Mouse (Mus musculus) lung, postnatal 25 days (tissue): Measurements from ENCODE around the gene Tmco4.

ENCODE experiments used
- DNase-seq: peaks from one replicate; pipeline ENCODE4 v3.0.0; 2022; ENCODE audit warnings: low spot score

The Tmco4 gene

GRCm38 (mm10) chr4:139057291-139057690 is 84.6 kb downstream of the Tmco4 start:
- DNase-seq: no peak

- no peak for DNase-seq
These were observed 85.3 kb downstream of the Tmco4 start for GRCm38 (mm10) chr4:139058029-139058428.

- DNase-seq: no peak
These were observed 86.9 kb downstream of the Tmco4 start for GRCm38 (mm10) chr4:139059569-139059968.

GRCm38 (mm10) chr4:139064831-139065230 is 92.1 kb downstream of the Tmco4 start:
- no peak for DNase-seq

GRCm38 (mm10) chr4:139068287-139068686 is 95.6 kb downstream of the Tmco4 start:
- no peak for DNase-seq

GRCm38 (mm10) chr4:139074060-139074459 is 101.4 kb downstream of the Tmco4 start:
- DNase-seq: no peak

- DNase-seq: no peak
These were observed 102.5 kb downstream of the Tmco4 start, which contains the start of gene Htr6 for GRCm38 (mm10) chr4:139075041-139075711. Gene Htr6, minus strand, starts transcription at chr4:139075570.

- no peak for DNase-seq
These were observed 103.2 kb downstream of the Tmco4 start for GRCm38 (mm10) chr4:139075915-139076314.

- no peak for DNase-seq
These were observed 105.6 kb downstream of the Tmco4 start for GRCm38 (mm10) chr4:139078313-139078712.

- no peak for DNase-seq
These were observed 106.0 kb downstream of the Tmco4 start for GRCm38 (mm10) chr4:139078726-139079125.

- DNase-seq: no peak
These were observed 106.8 kb downstream of the Tmco4 start for GRCm38 (mm10) chr4:139079439-139079838.

GRCm38 (mm10) chr4:139080259-139080658 is 107.6 kb downstream of the Tmco4 start:
- DNase-seq: no peak

GRCm38 (mm10) chr4:139081270-139081931 is 108.7 kb downstream of the Tmco4 start:
- DNase-seq: no peak

GRCm38 (mm10) chr4:139082790-139083564 is 110.3 kb downstream of the Tmco4 start:
- no peak for DNase-seq

GRCm38 (mm10) chr4:139085337-139085736 is 112.6 kb downstream of the Tmco4 start:
- DNase-seq: no peak

- DNase-seq: peak; percentile 83
These were observed 113.3 kb downstream of the Tmco4 start for GRCm38 (mm10) chr4:139086037-139086436.

GRCm38 (mm10) chr4:139086984-139087383 is 114.3 kb downstream of the Tmco4 start:
- DNase-seq: no peak

GRCm38 (mm10) chr4:139088982-139089671 is 116.4 kb downstream of the Tmco4 start:
- DNase-seq: no peak

- peak; percentile 39 for DNase-seq
These were observed 117.7 kb downstream of the Tmco4 start for GRCm38 (mm10) chr4:139090303-139090940.

- DNase-seq: no peak
These were observed 118.4 kb downstream of the Tmco4 start for GRCm38 (mm10) chr4:139091066-139091465.

GRCm38 (mm10) chr4:139091478-139092355 is 119.0 kb downstream of the Tmco4 start:
- DNase-seq: no peak
